Comparison of ENCODE assay signal across 12 mouse cellular contexts in genomic region chr14:54341807-54342206, GRCm38 (mm10). TPM values are rescaled to one million over a fixed set of nuclear protein-coding genes. Genes with fewer than 3 reads are reported as not detected.
"Had no signal": no experiment of that assay in that cellular context is flagged by ENCODE, and none has a peak within 500 bp of the region (broad histone marks: within the 10 kb centered on the region; RNA-seq: fewer than 3 reads in every experiment).

No protein-coding gene starts in this region.

RNA-seq across cellular contexts. Expression of gene Olfr49, which starts 57.1 kb away (rescaled TPM):
- polyA plus RNA-seq: neural tube, embryonic 13.5 days; neural tube, embryonic 14.5 days; neural tube, embryonic 15.5 days; small intestine, adult 2 months; spleen, adult 2 months; stomach, embryonic 14.5 days; stomach, embryonic 15.5 days; stomach, embryonic 16.5 days; testis, adult 2 months; thymus, adult 2 months; thymus, postnatal 0 days; urinary bladder, adult 2 months had no signal
